Mouse (Mus musculus) forebrain, embryonic 11.5 days (tissue): ENCODE measurements around the gene Ifnab. TPM values are rescaled to one million over a fixed set of nuclear protein-coding genes. Genes with fewer than 3 reads are reported as not detected.

ENCODE experiments used
- ATAC-seq: fragments of 200-750 bp; cut with Nextera tagmentation; replicated peaks from 2 replicates; pipeline ENCODE4 v1.8.0; 2017; ENCODE audit warnings: moderate TSS enrichment; ENCODE audit not compliant: low FRiP score
- DNase-seq: peaks from one replicate; pipeline ENCODE4 v3.0.0-alpha.2; 2017; ENCODE audit warnings: low spot score
- H3K27ac ChIP-seq: fragments of 300-500 bp; sonication (generic); 2 replicates; pipeline ENCODE4 v1.5.1; 2014; ENCODE audit warnings: low read depth, low read length
- H3K27me3 ChIP-seq: fragments of 300-500 bp; sonication (generic); 2 replicates; pipeline ENCODE4 v1.6.1; 2014; ENCODE audit warnings: mild to moderate bottlenecking, low read length, mixed read lengths; ENCODE audit not compliant: control insufficient read depth, insufficient read depth
- H3K36me3 ChIP-seq: fragments of 300-500 bp; sonication (generic); 2 replicates; pipeline ENCODE4 v1.6.1; 2014; ENCODE audit warnings: mild to moderate bottlenecking, low read length, moderate library complexity, mixed read lengths; ENCODE audit not compliant: control insufficient read depth, insufficient read depth
- H3K4me1 ChIP-seq: fragments of 300-500 bp; sonication (generic); replicated peaks from 2 replicates; pipeline ENCODE4 v1.6.1; 2014; ENCODE audit warnings: low read length, mixed read lengths; ENCODE audit not compliant: control insufficient read depth, insufficient read depth
- H3K4me2 ChIP-seq: fragments of 300-500 bp; sonication (generic); 2 replicates; pipeline ENCODE4 v1.6.1; 2014; ENCODE audit warnings: low read depth, mild to moderate bottlenecking, low read length, moderate library complexity, mixed read lengths; ENCODE audit not compliant: severe bottlenecking
- H3K4me3 ChIP-seq: fragments of 300-500 bp; sonication (generic); 2 replicates; pipeline ENCODE4 v1.5.1; 2014; ENCODE audit warnings: low read depth, low read length
- H3K9ac ChIP-seq: fragments of 300-500 bp; sonication (generic); 2 replicates; pipeline ENCODE4 v1.6.1; 2014; ENCODE audit warnings: low read length
- H3K9me3 ChIP-seq: fragments of 300-500 bp; sonication (generic); 2 replicates; pipeline ENCODE4 v1.6.1; 2016; ENCODE audit warnings: low read length, mixed read lengths; ENCODE audit not compliant: control insufficient read depth
- WGBS: fragments of 180-500 bp; shearing (Covaris S2); extraction: QIAGEN DNeasy Blood & Tissue Kit; methylation state at CpG from one replicate; pipeline ENCODE4 v1.1.7; 2014; 5-methylcytosine and 5-hydroxymethylcytosine counted together
- polyA plus RNA-seq: library from polyadenylated mRNA; unstranded; fragments of >200 nt; fragmentation: Nextera tagmentation; extraction: Ambion mirVana; gene quantifications from 2 replicates; pipeline ENCODE4 v1.2.1, GENCODE M21; 2014

Ifnab gene
- not detected in 2 replicates for polyA plus RNA-seq

DNA sequence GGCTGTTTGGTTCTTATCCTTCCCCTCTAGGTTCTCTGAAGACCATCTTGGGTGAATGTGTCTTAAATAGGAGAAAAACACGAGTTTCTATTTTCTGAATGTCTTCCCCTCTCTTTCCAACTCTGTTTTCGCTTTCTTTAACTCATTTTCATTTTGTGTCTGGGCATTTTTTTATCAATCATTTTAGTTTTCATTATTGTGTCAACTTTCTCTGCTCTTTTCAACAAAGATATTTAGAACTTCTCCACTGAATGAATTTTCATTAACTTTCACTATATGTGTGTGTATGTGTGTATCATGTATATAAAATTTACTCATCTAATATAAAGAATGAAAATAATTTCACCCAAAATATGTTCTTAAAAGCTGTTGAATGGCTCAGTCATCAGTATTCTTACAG, at the start of gene Ifnab:
Gene Ifnab (minus strand): TSS at position 101 of the 400 bp plus-strand sequence.
- DNase-seq (no peak), ATAC-seq (no peak)
- no peak within 1 kb of the TSS for H3K4me2 ChIP-seq
- H3K4me3 ChIP-seq, result no peak within 1 kb of the TSS
- H3K9ac ChIP-seq, result no peak within 1 kb of the TSS
- no peaks in the 10 kb centered on the region for H3K27me3 ChIP-seq
- 62% methylated on average over 2 of the region's 2 CpGs for WGBS
- no peaks in the 10 kb centered on the region for H3K36me3 ChIP-seq
- H3K27ac ChIP-seq, result no peak within 1 kb of the TSS
- no peaks in the 10 kb centered on the region for H3K4me1 ChIP-seq
- H3K9me3 ChIP-seq, result no peaks in the 10 kb centered on the region

DNA sequence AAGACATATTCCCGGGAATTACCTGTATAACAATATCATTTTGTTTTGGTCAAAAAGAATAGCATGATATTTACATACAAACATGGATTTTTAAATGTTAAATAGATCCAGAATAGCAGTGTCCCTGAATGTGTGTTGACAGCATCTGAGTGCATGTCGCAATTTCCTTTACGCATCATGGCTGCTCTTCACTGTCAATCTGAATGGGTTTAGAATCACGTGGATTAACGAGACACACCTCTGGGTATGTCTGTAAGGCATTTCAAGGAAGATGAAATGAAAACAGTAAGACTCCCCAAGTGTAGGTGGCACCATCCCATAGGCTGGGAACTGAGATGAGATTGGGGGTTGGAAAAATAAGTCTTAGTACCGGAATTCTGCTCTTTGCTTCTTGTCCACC, 47.9 kb upstream of the Ifnab start:
- H3K4me2 ChIP-seq, result no peak overlapping the region
- ATAC-seq (no peak), DNase-seq (no peak)
- 95% methylated on average over 6 of the region's 6 CpGs for WGBS
- no peaks in the 10 kb centered on the region for H3K4me1 ChIP-seq
- H3K27ac ChIP-seq, result no peak overlapping the region
- no peaks in the 10 kb centered on the region for H3K9me3 ChIP-seq
- no peaks in the 10 kb centered on the region for H3K36me3 ChIP-seq
- no peak overlapping the region for H3K9ac ChIP-seq
- no peak overlapping the region for H3K4me3 ChIP-seq
- H3K27me3 ChIP-seq, result no peaks in the 10 kb centered on the region

DNA sequence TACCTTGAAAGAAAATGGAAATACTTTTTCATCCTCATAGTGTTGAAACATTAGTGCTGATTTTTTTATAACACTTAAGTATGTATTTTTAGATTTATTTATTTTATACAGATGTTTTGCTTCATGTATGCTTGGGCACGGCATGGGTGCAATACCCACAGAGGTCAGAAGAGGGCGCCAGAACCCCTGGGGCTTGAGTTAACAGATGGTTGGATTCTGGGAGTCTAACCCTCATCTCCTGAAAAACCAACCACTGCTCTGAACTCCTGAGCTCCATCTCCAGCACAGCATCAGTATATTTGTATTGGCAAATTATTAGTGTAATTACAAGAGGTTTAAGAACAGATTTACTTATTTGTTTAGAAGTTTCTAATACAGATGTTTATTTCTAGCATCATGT, 47.3 kb upstream of the Ifnab start:
- Histone ChIP-seq H3K4me1 (no peaks in the 10 kb centered on the region), H3K4me2 (no peak overlapping the region), H3K9ac (no peak overlapping the region), H3K9me3 (no peaks in the 10 kb centered on the region), H3K4me3 (no peak overlapping the region), H3K27ac (no peak overlapping the region), H3K27me3 (no peaks in the 10 kb centered on the region), H3K36me3 (no peaks in the 10 kb centered on the region)
- peak; percentile 61; the same call in 1 of the 2 replicates for ATAC-seq
- peak; percentile 90 for DNase-seq
- WGBS, result 6% methylated on average over 2 of the region's 2 CpGs

- no peak for DNase-seq
- no peaks in the 10 kb centered on the region for H3K36me3 ChIP-seq
- no peak for ATAC-seq
- H3K9ac ChIP-seq, result no peak overlapping the region
- 7% methylated on average over 1 of the region's 1 CpGs for WGBS
- no peak overlapping the region for H3K4me2 ChIP-seq
- H3K4me3 ChIP-seq, result no peak overlapping the region
- H3K27me3 ChIP-seq, result no peaks in the 10 kb centered on the region
- H3K4me1 ChIP-seq, result no peaks in the 10 kb centered on the region
- no peaks in the 10 kb centered on the region for H3K9me3 ChIP-seq
- no peak overlapping the region for H3K27ac ChIP-seq
Observed at GRCm38 (mm10) chr4:88727324-88727723, 36.2 kb upstream of the Ifnab start.

- Histone ChIP-seq H3K27ac (no peak overlapping the region), H3K9ac (no peak overlapping the region), H3K36me3 (no peaks in the 10 kb centered on the region), H3K4me3 (no peak overlapping the region), H3K9me3 (no peaks in the 10 kb centered on the region), H3K4me1 (no peaks in the 10 kb centered on the region), H3K27me3 (no peaks in the 10 kb centered on the region), H3K4me2 (no peak overlapping the region)
- DNase-seq (no peak), ATAC-seq (no peak)
- 81% methylated on average over 6 of the region's 6 CpGs for WGBS
Observed at GRCm38 (mm10) chr4:88726727-88727126, 35.6 kb upstream of the Ifnab start.

- Histone ChIP-seq H3K4me2 (no peak overlapping the region), H3K36me3 (peaks cover 2% of the 10 kb centered on the region; the same call in 1 of the 2 replicates), H3K9ac (no peak overlapping the region), H3K27me3 (no peaks in the 10 kb centered on the region), H3K4me1 (peaks cover 12% of the 10 kb centered on the region; the same call in 1 of the 2 replicates), H3K4me3 (no peak overlapping the region), H3K27ac (no peak overlapping the region), H3K9me3 (no peaks in the 10 kb centered on the region)
- 68% methylated on average over 8 of the region's 8 CpGs for WGBS
- ATAC-seq (no peak), DNase-seq (no peak)
Observed at GRCm38 (mm10) chr4:88723497-88724090, 32.4 kb upstream of the Ifnab start.

GRCm38 (mm10) chr4:88721791-88722721, 30.9 kb upstream of the Ifnab start, which contains the start of the genes Gm26566 and Klhl9:
TSS of gene Gm26566 (plus strand) at chr4:88721805.
TSS of gene Klhl9 (minus strand) at chr4:88722465.
- Histone ChIP-seq H3K36me3 (peaks cover 6% of the 10 kb centered on the region; the same call in 1 of the 2 replicates), H3K27ac (peak within 1 kb of the TSS; percentile 87), H3K4me2 (peak within 1 kb of the TSS; percentile 69), H3K4me3 (peak within 1 kb of the TSS; percentile 69), H3K27me3 (no peaks in the 10 kb centered on the region), H3K9me3 (no peaks in the 10 kb centered on the region; the same call in 1 of the 2 replicates), H3K9ac (peak within 1 kb of the TSS; percentile 95), H3K4me1 (peaks cover 15% of the 10 kb centered on the region; the same call in 1 of the 2 replicates)
- ATAC-seq (peak; percentile 97), DNase-seq (peak; percentile 99)
- WGBS, result under 1% methylated on average over 82 of the region's 82 CpGs

DNA sequence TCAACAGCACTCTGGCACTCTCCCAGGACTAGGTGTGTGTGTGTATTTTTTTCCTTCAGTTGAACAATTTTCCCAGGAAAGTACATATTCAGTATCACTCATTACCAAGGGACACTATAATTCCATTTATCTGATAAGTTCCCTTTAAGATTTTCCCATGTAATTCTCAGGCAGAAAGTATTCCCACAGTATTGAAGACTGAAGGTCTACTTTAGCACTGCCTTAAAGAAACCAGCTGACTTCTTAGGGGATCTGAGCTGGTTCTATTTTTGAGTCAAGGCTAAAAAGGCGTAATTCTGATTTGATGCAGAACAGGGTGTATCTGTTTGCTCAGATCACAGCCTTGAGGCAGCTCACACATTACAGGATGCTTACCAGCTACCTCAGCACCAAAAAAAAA, 27.6 kb upstream of the Ifnab start:
- Histone ChIP-seq H3K9me3 (no peaks in the 10 kb centered on the region; the same call in 1 of the 2 replicates), H3K4me3 (peak overlapping the region; percentile 12; the same call in 1 of the 2 replicates), H3K4me2 (peak overlapping the region; percentile 34; the same call in 1 of the 2 replicates), H3K9ac (no peak overlapping the region), H3K27ac (no peak overlapping the region), H3K36me3 (peaks cover 12% of the 10 kb centered on the region; the same call in 1 of the 2 replicates), H3K27me3 (no peaks in the 10 kb centered on the region), H3K4me1 (peaks cover 15% of the 10 kb centered on the region; the same call in 1 of the 2 replicates)
- DNase-seq, result no peak
- WGBS, result 74% methylated on average over 1 of the region's 1 CpGs
- ATAC-seq, result no peak
